Mouse (Mus musculus): ENCODE results near the gene Bcan.

Gene Bcan

GRCm38 (mm10) chr3:88000181-88000580, at the start of gene Bcan:
TSS of gene Bcan (minus strand) at chr3:88000230.
- DNase-seq: no peak

- DNase-seq: peak in 1 of 2 experiments; percentile 33
Observed at GRCm38 (mm10) chr3:88049532-88049931, 49.5 kb upstream of the Bcan start.

- peak; percentile 84 to 88 for DNase-seq
Observed at GRCm38 (mm10) chr3:88042661-88043421, 42.8 kb upstream of the Bcan start, which contains the start of gene Gpatch4. TSS of gene Gpatch4 (plus strand) at chr3:88043108.

GRCm38 (mm10) chr3:88035561-88036293, 35.7 kb upstream of the Bcan start:
- no peak for DNase-seq

GRCm38 (mm10) chr3:88033506-88033905, 33.5 kb upstream of the Bcan start:
- DNase-seq: peak; percentile 24 to 65

DNA sequence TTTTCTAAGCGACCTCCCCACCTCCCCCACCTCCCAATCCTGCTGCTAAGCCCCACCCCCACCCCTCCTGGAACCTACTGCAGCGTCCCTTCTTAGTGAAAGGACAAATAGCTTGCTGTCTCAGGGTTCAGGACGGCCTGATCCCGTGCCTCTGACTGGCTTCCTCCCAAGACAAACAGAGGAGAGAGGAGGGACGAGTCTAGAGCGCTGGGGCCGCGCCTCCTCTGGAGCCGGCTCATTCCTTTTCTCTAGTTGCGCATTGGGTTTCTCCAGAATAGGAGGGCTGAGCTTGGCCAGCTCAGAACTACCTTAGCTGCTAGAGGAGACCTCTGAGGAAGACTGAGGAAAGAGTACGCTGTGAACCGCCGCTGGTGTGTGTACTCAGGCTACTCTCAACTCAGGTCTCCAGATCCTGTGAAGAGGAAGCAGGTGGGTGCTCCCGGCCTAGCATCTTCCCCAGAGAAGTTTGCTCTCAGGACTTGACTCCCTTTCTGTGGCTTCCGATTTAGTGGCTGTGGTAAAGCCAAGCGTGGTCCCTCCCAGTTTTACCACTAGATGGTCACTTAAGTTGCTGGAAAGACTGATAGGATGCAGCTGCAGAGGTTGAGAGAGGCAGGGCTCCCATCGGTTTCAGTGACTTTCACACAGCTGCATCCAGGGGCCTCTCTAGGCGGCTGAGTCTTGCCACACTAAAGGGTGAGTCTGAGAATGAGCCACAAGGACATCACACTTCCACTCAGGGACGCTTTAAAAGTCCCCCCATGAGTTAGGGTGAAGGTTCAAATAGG, 30.8 kb upstream of the Bcan start:
- DNase-seq: peak; percentile 65 to 80

- no peak for DNase-seq
Observed at GRCm38 (mm10) chr3:88027434-88028186, 27.6 kb upstream of the Bcan start, which contains the start of gene Hapln2. TSS of gene Hapln2 (minus strand) at chr3:88027583.

DNA sequence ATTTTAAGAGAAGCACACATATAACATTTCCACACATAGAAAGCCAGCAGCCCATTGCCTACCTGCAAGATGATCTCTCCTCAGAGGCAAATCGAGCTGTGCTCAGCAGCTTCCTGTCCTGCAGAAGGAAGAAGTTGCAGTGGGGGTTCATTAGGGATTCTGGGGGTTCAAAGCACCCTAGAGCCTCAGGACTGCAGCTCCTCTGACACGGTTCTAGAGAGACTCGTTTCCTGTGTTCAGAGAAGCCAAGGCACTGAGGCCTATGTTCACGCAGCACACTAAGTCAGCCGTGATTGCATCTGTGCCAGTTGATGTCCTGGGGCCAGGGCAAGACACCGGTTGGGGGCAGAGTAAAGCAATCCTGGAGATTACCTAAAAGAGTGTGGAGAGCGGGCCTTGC, 26.8 kb upstream of the Bcan start:
- no peak for DNase-seq

GRCm38 (mm10) chr3:88023192-88024074, 23.4 kb upstream of the Bcan start:
- no peak for DNase-seq

DNA sequence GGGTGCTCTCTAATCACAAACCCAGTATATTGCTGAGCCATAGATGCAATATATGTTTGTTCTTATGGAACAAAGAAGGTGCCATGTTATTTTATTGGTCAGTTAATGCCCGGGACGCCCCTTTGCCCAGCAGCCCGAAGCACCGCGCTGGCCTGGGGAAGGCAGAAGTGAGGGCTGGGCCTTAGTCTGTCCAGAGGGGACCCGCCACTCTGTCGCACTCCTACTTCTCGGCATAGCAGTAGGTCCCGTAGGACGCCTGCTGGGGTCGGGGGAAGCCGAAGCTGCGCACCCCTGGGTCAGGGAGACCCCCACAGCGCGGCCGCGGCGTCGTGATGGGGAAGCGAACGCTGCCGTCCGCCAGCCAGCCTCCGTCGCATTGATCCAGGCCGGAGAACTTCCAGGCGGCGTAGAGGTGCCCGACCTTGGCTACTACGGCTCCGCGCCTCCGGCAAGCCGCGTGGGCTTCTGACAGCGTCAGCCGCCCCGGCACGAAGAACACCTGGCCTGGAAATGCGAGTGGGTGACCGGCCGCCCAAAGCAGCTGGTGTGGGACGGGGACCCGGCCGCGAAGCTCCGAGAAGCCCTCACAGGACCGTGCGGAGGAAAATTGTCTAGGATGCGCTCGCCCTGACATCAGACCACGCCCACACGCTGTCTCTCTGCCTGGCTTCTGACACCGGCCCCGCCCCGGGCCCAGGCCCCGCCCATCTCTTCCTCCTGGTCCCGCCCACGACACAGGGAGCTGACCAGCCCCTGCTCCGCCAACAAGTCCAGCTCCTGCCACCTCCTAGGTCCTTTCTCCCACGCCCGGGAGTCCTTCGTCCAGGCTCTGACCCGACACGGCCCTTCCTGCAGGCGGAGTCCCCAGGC, 22.5 kb upstream of the Bcan start:
- peak; percentile 92 to 93 for DNase-seq

- DNase-seq: peak in 1 of 2 experiments; percentile 53
Observed at GRCm38 (mm10) chr3:88010634-88011265, 10.7 kb upstream of the Bcan start.

GRCm38 (mm10) chr3:88005822-88006786, 6.1 kb upstream of the Bcan start:
- DNase-seq: peak; percentile 49 to 59

GRCm38 (mm10) chr3:88002291-88002976, 2.4 kb upstream of the Bcan start:
- peak; percentile 41 to 77 for DNase-seq

GRCm38 (mm10) chr3:88000816-88001595, 976 bp upstream of the Bcan start:
- DNase-seq: no peak

DNA sequence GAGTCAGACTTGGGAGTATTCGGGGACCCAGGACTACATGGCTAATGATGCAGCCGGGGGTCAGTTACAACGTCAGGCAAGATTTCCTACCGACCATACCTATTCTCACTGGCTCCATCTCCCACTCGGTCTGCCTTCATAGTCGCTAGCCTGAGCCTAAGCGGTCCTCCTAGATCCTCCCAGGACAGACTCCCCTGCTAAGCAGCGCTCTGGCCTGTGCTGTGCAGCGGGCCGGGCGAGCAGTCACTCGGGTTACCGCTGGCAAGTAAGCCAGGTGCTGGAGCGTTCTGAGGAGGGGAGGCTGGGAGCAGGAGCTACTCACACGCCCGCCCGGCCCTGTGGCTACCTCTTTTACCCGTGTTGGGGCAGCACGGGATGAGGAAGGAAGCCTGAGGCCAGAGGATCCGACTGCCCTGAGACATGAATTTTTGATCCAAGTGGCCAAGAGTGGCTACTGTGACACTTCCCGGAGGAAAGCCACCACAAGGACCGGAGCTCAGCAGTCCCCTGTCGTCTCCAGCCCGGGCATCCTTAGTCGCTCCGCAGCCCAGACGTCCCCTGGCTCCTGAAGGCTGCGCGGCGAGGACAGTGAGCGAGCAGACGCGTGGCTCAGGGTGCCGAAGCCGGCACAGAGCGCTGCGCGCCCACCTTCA, 661 bp downstream of the Bcan start:
- no peak for DNase-seq

DNA sequence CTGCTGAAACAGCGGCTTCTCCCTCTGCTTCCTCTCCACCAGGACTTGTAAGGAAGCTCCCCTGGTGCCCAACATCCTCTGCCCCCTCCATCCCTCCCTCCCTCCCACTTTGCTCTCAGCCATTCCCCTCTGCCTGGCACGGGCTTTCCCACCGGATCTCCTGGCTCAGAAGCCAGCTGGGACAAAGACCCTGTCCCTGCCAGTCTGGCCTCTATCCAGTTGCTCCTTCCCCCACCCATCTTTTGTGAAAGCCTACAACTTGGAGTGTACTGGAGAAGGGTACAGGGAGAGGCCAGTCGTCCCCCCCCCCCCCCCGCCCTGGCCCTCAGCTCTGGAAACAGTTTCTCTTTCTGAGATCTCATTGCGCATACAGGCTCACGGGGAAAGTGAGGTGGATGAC, 1.3 kb downstream of the Bcan start:
- no peak for DNase-seq
